Mouse (Mus musculus) myocyte (in vitro differentiated cells): Measurements from ENCODE around the gene Rbfox1.

ENCODE experiments used
- CEBPB ChIP-seq: IDR thresholded peaks from 2 replicates; pipeline ENCODE4 v1.6.1; 2011; ENCODE audit warnings: mild to moderate bottlenecking, moderate library complexity; ENCODE audit not compliant: poor library complexity, insufficient read depth, severe bottlenecking
- E2F4 ChIP-seq: IDR thresholded peaks from one replicate; pipeline ENCODE4 v1.6.1; 2011; ENCODE audit warnings: mild to moderate bottlenecking, control low read depth, moderate library complexity; ENCODE audit not compliant: insufficient read depth
- MYOD1 ChIP-seq, 3 experiments: IDR thresholded peaks; one replicate each; pipeline ENCODE4 v1.6.1; 2011; ENCODE audit warnings: control low read depth in 2 of 3, low read depth in 2 of 3, mild to moderate bottlenecking in 2 of 3, moderate library complexity in 1 of 3; ENCODE audit not compliant: insufficient read length in 2 of 3, control insufficient read depth in 1 of 3
- MYOG ChIP-seq, 3 experiments: IDR thresholded peaks; one replicate each; pipeline ENCODE4 v1.6.1; 2011; ENCODE audit warnings: control low read depth in 2 of 3, low read depth in 2 of 3, mild to moderate bottlenecking in 2 of 3; ENCODE audit not compliant: insufficient read length in 2 of 3, control insufficient read depth in 1 of 3, insufficient read depth in 1 of 3
- POLR2A ChIP-seq: IDR thresholded peaks from one replicate; pipeline ENCODE4 v1.6.1; 2011; ENCODE audit warnings: low read depth, mild to moderate bottlenecking, control low read depth, moderate library complexity; ENCODE audit not compliant: insufficient read length
- POLR2AphosphoS2 ChIP-seq: IDR thresholded peaks from one replicate; pipeline ENCODE4 v1.6.1; 2011; ENCODE audit warnings: low read depth, control low read depth; ENCODE audit not compliant: insufficient read length
- SRF ChIP-seq: IDR thresholded peaks from one replicate; pipeline ENCODE4 v1.6.1; 2011; ENCODE audit warnings: low read depth; ENCODE audit not compliant: control insufficient read depth, insufficient read length
- TCF12 ChIP-seq: IDR thresholded peaks from one replicate; pipeline ENCODE4 v1.6.1; 2011; ENCODE audit warnings: mild to moderate bottlenecking, control low read depth; ENCODE audit not compliant: poor library complexity, insufficient read depth, severe bottlenecking
- USF1 ChIP-seq: IDR thresholded peaks from one replicate; pipeline ENCODE4 v1.6.1; 2011; ENCODE audit warnings: low read depth, mild to moderate bottlenecking, control low read depth, moderate library complexity

GRCm38 (mm10) chr16:6212916-6213315 lies 327.8 kb downstream of the Rbfox1 start:
- no peak for TF ChIP-seq E2F4
- no peak for TF ChIP-seq POLR2A
- TF ChIP-seq USF1 = no peak
- TF ChIP-seq POLR2AphosphoS2 = no peak
- TF ChIP-seq CEBPB = no peak
- TF ChIP-seq MYOG (IDR thresholded peaks at IDR 0.05; ENCODE audit: control insufficient read depth in 1 of 3, insufficient read depth in 1 of 3, insufficient read length in 2 of 3, low read depth in 2 of 3) = no peak
- no peak for TF ChIP-seq TCF12
- no peak for TF ChIP-seq SRF
- no peak for TF ChIP-seq MYOD1 (IDR thresholded peaks at IDR 0.05; ENCODE audit: control insufficient read depth in 1 of 3, insufficient read length in 2 of 3, low read depth in 2 of 3)
